Mouse (Mus musculus) embryo, embryonic 10.5 days (tissue): ENCODE measurements around the gene Ubn2.
A peak's percentile ranks its signal among the peaks of the same experiment; 100 is the strongest.
"Not testable (repeated sequence)": the region's sequence is repeated elsewhere in the genome, so short reads cannot be mapped to it uniquely, and the experiment has no call there.

Experiments used
- DNase-seq: peaks from one replicate; pipeline ENCODE4 v3.0.0-alpha.2; 2015; ENCODE audit warnings: low spot score

Ubn2 gene

GRCm38 (mm10) chr6:38534640-38535365 lies 101.1 kb downstream of the Ubn2 start:
- DNase-seq, result peak; percentile 98

- no peak for DNase-seq
These were observed 101.6 kb downstream of the Ubn2 start for GRCm38 (mm10) chr6:38535366-38535690.

DNA sequence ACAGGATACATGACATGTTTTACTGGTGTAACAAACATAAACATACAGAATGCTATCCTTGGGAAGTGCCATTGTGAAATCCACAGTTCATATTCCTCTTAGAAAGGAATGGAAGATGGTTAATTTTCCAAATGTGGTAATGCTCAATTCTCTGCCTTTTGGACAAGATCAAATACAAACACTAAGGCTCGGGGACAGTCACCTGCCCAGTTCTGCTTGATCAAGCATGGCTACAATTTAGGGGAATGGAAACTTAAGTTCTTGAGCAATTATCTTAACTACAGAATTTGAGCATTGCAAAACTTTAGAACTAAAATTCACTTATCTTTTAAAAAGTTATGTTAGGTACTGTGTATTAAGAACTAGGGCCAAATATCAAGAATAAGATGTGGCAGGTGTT lies 102.0 kb downstream of the Ubn2 start:
- no peak for DNase-seq

- DNase-seq, result not testable (repeated sequence)
These were observed 110.4 kb downstream of the Ubn2 start for GRCm38 (mm10) chr6:38544141-38544540.

GRCm38 (mm10) chr6:38547005-38547404 lies 113.3 kb downstream of the Ubn2 start:
- DNase-seq, result not testable (repeated sequence)

DNA sequence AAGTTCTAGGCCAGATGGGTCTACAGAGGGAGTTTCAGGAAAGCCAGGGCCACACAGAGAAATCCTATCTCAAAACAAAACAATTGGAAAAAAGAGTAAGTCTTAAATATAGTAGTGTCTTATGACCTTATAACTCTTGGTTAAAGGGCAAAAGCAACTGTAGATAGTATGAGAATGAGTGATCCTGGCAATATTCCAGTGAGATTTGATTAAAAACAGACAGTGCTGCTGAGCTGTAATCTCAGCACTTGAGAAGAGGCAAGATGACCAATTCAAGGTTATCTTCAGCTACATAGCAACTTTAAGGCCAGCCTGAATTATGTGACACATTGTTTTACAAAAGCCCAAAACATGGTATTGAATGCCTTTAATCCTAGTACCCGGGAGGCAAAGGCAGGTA lies 114.0 kb downstream of the Ubn2 start:
- DNase-seq, result no peak

GRCm38 (mm10) chr6:38548595-38548994 lies 114.8 kb downstream of the Ubn2 start:
- not testable (repeated sequence) for DNase-seq

DNA sequence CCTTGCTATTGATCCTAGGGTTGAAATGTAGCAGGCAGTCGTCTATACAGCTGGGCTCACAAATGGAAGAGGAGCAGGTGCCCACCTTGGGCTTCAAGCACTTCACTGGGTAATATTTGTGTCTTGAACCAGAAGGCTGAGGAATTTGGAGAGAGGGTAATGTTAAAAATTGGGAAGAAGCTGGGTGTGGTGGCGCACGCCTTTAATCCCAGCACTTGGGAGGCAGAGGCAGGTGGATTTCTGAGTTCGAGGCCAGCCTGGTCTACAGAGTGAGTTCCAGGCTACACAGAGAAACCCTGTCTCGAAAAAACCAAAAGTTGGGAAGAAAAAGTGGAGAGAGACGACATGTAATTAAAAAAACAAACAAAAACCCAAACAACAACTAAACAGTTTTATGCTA lies 116.1 kb downstream of the Ubn2 start:
- not testable (repeated sequence) for DNase-seq

- no peak for DNase-seq
These were observed 116.7 kb downstream of the Ubn2 start for GRCm38 (mm10) chr6:38550250-38551061.

- DNase-seq, result peak; percentile 98
These were observed 117.6 kb downstream of the Ubn2 start, which contains the start of gene Luc7l2 for GRCm38 (mm10) chr6:38551062-38551988. Gene Luc7l2 (plus strand): TSS chr6:38551334.

- DNase-seq, result peak; percentile 98
These were observed 118.4 kb downstream of the Ubn2 start for GRCm38 (mm10) chr6:38551989-38552635.

DNA sequence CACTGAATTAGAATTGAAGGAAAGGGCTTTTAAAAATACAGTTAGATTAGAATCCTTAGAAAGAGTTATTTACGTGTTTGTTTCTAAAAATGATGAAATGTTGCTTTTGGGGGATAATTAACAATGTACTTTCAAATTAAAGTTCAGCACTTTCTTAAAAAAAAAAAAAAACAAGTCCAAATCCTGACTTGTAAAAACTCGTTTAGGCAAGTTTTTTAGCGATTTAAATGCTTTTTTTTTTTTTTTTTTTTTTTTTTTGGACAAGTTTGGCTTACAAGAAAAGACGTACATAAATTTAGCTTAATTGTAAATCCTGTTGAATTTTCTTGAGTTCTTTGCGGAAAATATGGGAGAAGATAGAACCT lies 118.9 kb downstream of the Ubn2 start:
- no peak for DNase-seq
